Mouse (Mus musculus) thymus, postnatal 4 days (tissue): ENCODE data around the gene Slc26a1.

Experiments used
- DNase-seq: peaks from one replicate; pipeline ENCODE4 v3.0.0; 2021

The Slc26a1 gene

DNA sequence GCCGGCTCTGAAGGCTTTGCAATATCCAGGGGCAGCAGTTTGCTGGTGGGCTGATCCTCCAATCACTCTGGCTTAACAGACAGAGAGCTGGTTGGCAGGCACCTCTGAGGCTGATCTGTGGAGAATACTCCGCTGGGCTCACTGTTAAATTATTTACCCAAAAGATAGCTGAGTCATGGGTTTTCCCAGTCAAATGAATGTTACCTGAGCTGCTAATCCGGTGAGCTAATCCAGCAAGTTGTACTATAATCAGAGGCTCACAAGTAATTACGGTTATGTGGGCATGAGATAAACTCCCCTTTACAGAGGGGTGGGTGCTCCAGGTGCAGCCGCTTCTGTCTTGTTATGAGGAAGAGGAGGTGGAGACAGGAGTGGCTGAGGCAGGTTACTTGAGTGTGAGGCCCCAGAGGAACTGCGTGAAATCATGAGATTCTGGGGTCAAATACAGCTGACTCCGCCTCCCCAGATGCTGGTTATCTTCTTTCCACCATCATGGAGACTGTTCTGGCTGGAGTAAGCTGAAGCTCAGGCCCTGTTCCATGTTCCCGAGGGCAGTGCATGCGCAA, at the start of gene Slc26a1:
TSS of gene Slc26a1 (minus strand) at position 319 of the 566 bp plus-strand sequence.
- DNase-seq, result no peak

DNA sequence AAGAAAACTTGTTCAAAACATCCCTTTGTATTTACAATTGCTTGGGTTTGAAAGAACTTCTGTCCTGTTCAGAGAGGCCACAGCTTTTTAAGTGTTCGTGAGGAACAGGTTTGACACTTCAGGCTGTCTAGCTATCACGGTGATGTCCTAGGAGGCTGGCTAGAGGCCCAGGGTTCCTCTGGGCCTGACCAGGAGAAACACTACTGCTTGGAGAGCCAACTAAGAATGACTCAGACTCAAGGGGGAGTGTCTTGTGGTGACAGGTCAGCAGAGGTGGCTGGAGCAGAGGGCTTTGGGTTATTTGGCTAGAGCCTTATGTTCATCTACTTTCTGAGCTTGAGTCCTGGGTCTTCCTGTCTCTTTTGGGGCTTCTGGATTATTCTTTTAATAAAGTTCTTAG, 48.6 kb upstream of the Slc26a1 start:
- DNase-seq, result no peak

DNA sequence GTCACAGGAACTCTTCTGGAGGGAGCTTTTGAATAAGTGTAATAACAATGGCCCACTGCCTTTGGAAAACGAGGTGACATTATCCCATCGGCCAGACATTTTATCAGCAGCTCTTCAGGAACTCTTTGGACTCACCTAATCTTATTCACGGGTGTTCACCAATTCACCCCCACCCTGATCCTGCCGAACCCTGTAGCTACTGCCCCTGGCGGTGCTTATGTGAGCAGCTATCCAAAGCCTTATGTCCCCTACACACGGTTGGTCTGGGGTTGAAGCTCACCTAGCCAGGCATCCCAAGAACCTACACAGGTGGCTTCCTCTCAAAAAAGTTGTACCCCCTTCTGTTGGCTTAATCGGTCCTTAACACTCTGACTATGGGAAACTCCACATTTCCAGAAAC, 44.4 kb upstream of the Slc26a1 start:
- no peak for DNase-seq

- DNase-seq, result no peak
Observed at GRCm38 (mm10) chr5:108718051-108718450, 42.7 kb upstream of the Slc26a1 start.

DNA sequence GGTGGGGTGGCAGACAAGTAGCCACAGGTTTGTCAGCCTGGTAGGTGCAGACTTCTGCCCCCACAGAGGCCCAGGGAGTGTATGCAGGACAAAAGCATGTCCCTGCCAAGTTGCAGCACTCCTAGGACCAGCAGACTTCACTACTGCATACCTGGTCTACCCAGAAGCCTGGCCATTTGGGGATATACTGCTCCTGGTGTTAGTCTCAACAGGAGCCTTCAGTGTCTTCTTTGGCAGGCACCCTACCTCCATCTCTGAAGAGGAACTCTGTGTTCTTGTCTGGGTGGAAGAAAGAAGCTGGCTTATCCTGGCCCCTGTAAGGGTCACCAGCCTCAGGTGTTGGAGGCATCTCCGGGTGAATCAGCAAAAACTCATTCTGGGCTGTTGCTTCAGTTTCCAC, 40.6 kb upstream of the Slc26a1 start:
- no peak for DNase-seq

- DNase-seq, result no peak
Observed at GRCm38 (mm10) chr5:108714149-108714548, 38.8 kb upstream of the Slc26a1 start.

DNA sequence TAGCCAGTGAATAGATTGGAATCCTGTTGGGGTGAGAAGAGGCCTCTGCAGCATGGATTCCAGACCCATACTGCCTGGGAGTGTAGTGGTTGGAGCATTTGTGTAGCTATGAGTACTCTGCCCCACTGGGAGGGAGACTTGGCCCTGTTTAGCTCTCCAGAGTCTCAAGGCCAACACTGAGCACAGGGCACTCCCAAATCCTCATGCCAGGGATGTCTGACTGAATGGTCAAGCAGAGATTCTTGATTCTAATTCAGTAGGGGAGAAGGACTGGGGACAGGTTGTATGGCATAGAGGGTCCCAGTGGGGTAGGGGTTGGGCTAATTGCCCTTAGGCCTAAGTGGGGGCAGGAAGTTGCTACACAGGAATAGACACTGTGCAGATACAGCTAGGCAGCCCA, 38.3 kb upstream of the Slc26a1 start:
- no peak for DNase-seq

DNA sequence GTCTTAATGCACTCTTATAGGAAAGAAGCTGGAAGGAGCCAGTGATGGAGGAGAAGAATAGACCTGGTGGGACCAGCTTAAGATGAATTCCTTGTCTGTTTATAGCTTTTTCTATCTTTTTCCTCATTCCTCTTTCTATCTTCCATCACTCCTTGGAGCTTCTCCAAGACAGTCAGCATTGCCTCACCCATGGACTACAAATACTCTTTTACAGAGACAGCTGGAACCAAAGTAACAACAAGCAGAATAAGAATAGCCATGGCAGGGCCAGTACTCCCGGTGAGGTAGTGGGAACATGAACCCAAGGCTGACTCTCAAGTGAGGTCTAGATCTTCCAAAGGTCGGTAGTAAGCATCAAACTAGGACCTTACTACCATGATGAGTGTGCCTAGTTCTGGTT, 37.7 kb upstream of the Slc26a1 start:
- no peak for DNase-seq

DNA sequence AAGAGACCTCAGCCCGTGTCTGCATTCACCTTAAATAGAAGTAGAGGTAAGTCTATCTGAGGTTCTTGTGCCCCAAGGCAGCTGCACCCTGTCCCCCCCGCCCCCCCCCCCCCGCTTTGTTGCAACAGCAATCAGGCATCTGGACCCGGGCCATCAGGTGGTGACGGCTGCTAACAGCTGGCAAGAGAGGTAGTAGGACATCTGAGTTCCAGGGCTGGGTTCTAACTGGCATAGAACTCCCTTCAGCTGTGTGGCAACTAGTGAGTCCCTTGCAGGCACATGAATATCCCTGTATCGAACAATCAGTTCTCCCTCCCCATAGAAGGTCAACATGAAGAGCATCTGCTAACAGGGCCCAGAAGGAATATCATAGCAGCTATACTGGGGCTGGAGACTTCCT, 36.6 kb upstream of the Slc26a1 start:
- DNase-seq, result no peak

GRCm38 (mm10) chr5:108708981-108709731, 33.8 kb upstream of the Slc26a1 start:
- DNase-seq, result no peak

DNA sequence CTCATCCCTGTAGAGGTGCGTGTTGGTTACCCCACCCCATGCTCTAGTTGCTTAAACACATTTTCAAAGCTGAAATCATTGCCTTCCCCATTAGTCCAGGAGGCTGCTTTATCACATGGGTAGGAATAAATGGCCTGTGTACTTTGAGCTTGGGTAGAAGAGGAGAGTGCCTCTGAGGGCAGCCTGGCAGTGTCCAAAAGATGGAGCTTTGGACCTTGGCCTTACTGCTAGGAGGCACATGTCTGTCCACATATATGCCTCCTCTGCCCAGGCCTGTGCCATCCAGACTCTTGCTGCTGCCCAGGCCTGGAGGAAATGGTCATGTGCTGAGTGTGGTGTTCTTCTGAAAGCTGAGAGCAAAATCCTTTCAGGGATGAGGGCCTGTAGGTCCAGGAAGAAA, 33.0 kb upstream of the Slc26a1 start:
- DNase-seq, result no peak

DNA sequence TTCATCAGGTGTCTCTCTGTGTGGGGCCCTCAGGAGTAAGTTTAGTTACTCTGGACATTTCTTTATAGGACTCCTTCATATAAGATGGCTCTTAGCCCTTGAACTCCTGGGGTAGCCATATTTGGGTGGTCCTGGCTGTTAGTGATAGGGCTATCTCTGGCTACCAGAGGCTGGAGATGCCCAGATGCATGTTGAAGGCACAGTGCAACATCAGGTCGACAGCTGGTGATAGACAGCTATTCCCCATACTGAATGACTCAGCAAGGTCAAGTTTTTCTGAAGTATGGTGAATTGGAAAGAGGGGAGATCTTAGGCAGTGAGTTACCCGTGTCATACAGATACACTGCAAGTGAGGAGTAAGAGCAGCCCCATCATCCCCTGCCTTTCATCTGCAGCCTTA, 32.4 kb upstream of the Slc26a1 start:
- DNase-seq, result no peak

- no peak for DNase-seq
Observed at GRCm38 (mm10) chr5:108703754-108704626, 28.6 kb upstream of the Slc26a1 start.

- no peak for DNase-seq
Observed at GRCm38 (mm10) chr5:108701341-108702021, 26.1 kb upstream of the Slc26a1 start.

- DNase-seq, result no peak
Observed at GRCm38 (mm10) chr5:108700346-108700745, 25.0 kb upstream of the Slc26a1 start.

- DNase-seq, result no peak
Observed at GRCm38 (mm10) chr5:108697341-108697753, 22.0 kb upstream of the Slc26a1 start.

DNA sequence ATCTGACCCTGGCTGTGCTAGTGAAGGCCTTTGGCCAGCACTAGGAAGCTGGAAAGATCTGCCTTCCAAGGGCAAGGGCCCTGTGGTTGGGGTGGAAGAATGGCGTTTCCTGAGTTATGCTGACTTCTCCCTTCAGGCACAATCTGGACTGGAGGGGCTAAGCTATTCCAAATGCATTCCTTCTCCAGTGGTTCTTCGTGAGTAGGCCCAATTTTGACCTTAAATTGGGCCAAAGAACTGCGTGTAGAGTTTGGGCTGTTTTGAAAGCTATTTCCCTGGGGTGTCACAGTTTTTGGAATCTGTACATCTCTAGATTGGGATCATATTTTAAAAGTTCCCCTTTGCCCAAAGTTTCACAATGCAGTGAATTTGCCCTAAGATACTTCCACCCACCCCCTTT, 21.2 kb upstream of the Slc26a1 start:
- no peak for DNase-seq

DNA sequence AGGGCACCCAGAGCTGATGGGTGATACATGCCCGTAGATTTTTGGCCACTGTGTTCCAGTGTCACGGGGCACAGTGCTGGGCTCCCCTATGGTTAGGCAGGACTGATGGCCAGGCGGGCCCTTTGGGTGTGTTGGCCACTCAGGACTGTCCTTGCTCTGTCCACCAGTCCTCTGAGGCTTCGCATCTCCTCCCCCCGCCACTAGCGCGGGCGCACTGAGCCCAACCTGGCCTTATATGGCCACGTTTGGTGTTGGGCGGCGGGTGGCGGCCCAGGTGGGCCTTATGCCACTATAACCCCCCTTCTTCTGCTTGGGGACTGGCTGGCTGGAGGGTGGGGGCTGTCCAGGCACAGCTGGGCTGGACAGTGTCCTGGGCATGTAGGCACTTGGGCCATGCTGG, 20.5 kb upstream of the Slc26a1 start:
- no peak for DNase-seq

DNA sequence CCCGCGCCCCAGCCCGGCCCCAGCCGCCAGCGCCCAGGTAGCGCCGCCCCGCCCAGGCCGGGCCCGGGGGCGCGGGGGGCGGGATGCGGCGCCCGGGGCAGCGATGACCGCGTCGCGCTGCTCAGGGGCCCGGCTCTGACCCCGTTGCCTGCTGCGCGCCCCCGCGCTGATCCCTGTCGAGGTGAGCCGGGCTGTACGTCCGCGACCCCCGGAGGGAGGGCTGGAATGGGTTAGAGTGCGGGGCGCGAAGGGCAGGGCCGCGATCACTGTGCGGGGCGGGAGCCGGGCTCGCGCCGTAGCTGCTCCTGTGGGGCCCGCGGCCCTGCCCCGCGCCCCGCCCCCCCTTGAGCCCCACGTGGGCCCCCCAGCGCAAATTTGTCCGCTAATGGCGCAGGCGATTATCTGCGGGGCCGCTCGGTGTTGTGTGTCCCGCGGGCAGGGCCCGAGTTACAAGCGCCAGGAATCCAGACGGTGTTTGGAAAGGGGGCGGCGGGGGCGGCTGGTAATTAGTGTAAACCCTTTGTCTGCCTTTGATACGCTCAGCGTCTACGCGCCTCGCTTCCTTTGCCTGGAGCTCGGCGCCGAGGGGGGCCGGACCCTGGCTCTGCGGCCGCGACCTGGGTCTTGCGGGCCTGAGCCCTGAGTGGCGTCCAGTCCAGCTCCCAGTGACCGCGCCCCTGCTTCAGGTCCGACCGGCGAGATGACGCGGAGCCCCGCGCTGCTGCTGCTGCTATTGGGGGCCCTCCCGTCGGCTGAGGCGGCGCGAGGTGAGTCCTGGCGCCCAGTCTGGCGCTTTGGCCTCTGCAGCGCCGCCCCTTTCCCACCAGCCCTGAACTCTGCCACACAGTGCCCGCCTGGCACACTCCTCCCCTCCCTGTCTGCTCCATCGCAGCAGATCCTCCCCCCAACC, 19.2 kb upstream of the Slc26a1 start:
- peak; percentile 60 for DNase-seq

- DNase-seq, result peak; percentile 92
Observed at GRCm38 (mm10) chr5:108693872-108694288, 18.5 kb upstream of the Slc26a1 start.

- peak; percentile 84 for DNase-seq
Observed at GRCm38 (mm10) chr5:108692271-108692670, 16.9 kb upstream of the Slc26a1 start, which contains the start of gene Fgfrl1. TSS of gene Fgfrl1 (plus strand) at chr5:108692382.

DNA sequence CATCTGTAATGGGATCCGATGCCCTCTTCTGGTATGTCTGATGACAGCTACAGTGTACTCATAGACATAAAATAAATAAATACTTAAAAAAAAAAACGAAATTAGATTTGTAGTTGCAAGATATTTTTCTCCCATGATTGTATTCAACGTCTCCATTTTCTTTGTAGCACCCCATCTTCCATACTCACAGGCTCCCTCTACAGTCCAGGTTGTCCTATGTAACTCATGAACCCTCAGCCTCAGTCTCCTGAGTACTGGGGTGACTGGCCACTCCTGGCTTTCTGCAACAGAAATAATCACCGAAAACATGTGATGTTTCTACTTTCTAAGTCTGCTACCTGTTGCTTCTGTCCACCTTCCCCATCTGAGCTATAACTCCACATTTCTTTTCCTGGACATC, 15.8 kb upstream of the Slc26a1 start:
- DNase-seq, result no peak
